Mouse (Mus musculus) adrenal gland, postnatal 4 days (tissue): ENCODE results near the gene Wdr93. TPM values are rescaled to one million over a fixed set of nuclear protein-coding genes. Genes with fewer than 3 reads are reported as not detected.

ENCODE experiments used
- DNase-seq, 2 experiments: peaks; one replicate each; pipeline ENCODE4 v3.0.0; 2021 to 2022; ENCODE audit warnings: low spot score in 2 of 2, mixed read lengths in 2 of 2
- total RNA-seq, 2 experiments: library from RNA; stranded (reverse); gene quantifications; 2 replicates each; pipeline ENCODE4 v1.2.3; 2021

Wdr93 gene
- total RNA-seq, 2 experiments from 2014 or later = 2.7 to 2.9 TPM

DNA sequence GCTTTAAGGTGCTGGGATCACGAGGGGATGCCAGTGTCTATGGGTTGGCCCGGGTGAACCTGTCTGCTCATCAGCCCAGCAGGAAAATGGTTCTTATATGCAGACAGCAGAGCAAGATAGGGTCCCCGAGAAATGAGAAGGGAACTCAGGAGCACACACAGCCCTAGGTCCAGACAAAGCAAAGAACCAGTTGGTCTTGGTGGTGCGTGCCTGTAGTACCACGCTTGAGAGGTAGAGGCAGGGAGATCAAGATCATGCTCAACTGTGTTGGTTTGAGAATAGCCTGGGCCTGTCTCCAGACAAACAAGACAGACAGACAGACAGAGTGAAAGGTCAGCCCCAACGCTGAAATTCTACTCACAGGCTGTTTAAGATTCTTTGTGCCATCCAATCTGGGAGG lies 56.5 kb downstream of the Wdr93 start:
- DNase-seq = no peak

DNA sequence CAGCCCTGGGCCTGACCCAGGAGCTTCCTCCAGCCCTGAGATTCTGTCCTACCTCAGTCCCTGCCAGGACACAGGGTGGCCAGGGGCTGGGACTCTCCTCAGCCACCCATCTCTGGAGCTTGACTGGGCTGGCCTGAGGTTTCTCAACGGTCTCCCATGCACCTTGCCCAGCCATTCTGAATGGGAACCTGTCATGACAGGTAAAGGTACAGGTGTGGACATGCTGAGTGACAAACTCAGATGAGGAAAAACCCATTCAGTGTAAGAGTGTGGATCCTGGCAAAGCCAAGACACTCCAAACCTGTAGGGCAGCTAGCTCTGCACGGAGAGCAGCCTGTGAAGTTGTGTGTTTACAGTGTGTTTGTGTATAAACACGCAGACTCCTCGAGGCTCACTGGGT lies 57.4 kb downstream of the Wdr93 start:
- no peak for DNase-seq

DNA sequence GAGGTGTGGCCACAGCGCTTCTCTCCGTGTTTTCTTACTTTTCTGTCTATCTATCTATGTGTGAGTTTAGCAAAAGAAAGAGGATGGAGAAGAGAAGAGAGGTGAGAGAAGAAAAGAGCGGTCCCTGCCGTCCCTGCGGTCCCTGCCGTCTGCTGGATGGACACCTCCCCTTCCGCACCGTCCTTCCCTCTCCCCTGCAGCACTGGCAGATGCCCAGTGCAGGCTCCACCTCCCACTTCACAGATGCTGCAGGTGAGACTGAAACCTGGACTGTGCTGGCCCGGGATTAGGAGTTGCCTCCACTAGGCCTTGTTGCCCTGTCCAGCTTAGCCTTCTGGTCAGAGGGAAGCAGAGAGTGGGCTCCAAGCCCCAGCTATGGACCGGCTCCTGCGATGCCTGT lies 58.4 kb downstream of the Wdr93 start:
- DNase-seq = no peak

DNA sequence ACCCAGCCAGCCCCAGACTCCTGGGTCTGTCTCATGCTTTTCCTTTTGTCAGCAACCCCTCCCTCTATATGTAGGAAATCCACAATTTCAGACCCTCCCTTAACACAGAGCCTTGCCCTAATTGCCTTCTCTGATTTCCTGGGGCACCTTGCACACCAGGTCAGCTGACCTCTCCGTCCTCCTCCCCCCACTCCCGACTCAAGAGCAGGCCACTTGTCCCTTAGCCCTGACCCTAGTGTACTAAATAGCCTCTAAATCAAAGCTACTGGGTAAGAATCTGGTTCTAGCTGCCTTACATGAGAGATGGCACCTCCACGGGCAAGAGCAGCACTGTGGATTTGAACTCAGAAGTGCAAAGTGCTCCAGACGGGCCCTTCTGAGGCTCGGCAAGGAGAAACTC lies 59.1 kb downstream of the Wdr93 start:
- no peak for DNase-seq

DNA sequence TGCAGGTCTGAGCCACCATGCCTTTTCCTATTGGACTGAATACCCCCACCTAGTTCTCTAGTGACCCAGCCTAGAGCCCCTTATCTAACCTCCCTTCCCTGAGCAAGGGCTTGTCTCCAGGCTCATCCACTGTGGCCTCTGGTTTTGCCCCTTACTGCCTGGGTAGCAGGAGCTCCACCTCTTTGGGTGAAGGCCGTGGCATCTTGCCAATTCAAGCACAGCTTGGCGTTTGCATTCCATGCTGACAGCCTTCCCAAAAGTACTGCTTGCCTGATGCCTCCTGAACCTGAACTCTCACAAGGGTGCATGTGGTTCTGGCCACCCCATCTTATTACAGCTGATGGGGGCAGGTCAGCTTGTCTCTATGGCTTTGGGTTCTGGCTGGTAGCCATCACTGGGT lies 60.9 kb downstream of the Wdr93 start:
- peak in 1 of 2 experiments; percentile 39 for DNase-seq

DNA sequence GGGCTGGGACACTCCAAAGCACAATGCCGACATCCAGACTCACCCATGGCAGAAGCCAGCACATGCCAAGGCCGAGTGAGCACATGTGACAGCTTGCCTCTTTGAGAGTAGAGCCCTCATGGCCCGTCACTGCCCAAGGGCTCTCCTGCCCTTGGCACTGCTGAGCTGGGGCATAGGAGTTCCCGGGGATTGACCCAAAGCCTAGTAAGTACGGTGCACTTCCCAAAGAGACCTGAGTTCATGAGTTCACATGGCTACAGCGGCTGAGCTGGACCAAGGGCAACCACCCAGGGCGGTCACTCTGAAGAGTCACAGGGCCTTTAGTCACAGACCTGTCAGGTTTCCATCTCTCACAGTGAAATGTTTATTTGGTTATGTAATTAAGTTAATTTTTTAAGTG lies 65.6 kb downstream of the Wdr93 start:
- no peak for DNase-seq

DNA sequence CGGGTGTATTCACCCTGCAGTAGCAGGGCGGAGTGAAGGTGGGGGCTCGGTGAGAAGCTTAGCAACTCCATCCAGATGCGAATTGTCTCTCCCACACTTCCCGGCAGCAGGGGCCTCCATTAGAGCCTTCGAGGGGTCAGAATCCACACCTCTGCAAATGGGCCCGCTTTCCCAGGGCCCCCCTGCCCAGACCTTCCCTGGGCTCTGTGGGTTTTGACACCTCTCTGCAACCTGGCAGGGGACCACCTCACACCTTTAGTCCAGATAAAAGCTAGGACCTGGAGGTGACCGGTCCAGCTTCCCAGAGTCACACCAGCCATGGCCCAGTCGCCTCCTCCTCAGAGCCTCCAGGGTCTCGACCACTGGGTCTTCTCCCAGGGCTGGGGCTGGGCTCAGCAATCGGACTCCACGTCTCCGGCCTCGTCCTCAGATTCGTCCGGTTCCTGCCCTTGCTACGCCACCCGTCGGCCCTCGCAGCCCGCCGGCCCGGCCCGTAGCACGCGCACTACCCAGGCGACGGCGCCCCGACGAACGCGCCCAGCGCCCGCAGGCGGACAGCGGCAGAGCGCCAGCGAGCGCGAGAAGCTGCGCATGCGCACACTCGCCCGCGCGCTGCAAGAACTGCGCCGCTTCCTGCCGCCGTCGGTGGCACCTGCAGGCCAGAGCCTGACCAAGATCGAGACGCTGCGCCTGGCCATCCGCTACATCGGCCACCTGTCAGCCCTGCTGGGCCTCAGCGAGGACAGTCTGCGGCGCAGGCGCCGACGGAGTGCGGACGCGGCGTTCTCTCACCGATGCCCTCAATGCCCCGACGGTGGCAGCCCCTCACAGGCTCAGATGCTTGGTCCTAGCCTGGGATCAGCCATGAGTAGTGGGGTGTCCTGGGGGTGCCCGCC lies 67.9 kb downstream of the Wdr93 start, which contains the start of gene Mesp2:
Mesp2 (plus strand) TSS at position 117 of the 896 bp plus-strand sequence.
- peak; percentile 48 for DNase-seq

DNA sequence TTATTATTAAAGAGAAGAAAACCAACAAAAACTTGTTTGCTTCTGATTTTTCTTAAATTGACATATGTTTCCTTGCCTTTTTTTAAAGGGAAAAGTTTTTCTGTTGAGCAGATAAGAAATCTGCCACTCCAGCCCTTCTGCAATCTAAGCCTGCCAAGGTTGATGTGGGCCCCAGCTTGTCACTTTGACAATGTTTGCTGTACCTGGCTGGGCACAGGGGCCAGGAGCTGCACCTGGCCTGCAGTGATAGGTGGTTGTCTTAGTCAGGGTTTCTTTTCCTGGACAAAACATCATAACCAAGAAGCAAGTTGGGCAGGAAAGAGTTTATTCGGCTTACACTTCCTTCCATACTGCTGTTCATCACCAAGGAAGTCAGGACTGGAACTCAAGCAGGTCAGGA lies 70.4 kb downstream of the Wdr93 start:
- no peak for DNase-seq

DNA sequence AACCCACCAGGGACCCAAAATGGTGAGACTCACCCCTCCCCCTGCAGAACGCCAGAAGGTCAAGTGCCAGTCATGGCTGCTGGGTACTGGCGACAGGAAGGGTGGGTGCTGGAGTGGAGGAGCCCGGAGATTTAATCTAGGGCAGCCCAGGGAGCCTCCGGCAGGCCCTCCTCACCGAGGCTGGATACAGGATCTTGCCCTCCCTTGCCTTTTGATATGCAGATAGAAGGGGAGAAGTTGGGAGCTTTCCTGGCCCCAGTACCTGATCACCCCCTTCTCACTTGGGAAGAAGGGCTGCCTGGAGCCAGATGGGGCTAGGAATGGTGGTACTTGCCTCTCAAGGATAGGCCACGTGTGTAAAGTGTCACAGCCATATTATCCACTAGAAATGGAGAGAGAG lies 75.4 kb downstream of the Wdr93 start:
- DNase-seq = no peak

DNA sequence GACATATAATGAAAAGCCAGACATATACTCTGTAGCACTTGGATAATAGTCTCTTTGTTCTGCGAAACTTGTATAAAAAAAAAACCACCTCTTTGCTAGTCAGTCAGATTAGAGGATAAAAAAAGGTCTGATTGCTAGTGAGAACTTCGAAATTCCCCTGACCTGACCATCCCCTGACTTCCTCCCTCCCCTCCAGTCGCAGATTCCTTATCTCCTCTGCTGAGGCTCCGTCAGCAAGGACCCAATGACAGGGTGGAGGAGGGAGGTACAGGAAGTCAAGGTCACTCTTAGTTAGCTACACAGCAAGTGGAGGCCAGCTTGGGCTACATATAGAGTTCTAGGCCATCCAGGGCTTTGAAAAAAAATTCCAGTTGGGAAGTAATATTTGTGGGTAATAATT lies 76.6 kb downstream of the Wdr93 start:
- no peak for DNase-seq

DNA sequence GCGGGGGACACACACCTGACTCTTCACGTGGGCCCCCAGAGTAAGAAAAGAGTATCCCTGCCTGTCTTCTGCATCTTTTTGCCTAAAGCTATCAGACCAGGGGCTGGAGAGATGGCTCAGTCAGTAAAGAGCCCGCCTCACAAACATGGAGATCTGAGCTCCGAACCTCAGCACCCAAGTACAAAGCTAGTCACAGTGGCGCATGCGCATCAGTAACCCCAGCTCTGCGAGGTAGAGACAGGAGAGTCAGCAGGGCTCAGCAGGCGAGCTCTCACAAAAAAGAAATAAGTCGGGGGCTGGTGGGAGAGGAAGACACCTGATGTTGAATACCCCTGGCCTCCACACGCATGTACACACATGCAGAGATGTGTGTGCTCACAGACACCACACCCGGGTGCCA lies 77.0 kb downstream of the Wdr93 start:
- DNase-seq = no peak

DNA sequence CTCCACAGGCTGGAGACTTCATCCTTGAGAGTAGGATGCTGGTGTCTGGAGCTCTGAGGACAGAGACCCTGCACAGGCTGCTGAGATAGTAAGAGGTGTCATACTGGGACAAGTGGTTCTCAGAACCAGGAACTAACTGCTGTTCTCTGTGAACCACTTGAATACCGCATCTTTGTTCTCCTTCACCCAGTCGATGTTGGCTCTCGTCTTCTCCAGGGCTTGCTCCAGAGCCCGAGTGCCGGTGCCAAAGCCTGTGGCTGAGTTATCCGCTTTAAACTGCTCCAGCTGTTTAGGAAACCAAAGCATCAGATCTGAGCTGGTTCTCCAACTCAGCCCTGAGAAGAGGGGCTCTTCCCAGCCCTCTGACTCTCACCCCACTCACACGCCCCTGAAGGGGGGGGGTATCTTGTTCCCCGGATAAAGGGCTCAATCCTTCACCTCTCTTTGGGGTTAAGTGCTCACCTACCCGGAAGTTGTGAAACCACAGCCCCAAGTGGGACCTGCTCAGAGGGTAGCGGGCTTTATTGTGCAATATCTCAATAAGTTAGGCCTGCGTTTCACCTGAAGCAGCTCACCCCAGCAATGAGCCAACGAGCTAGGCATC lies 79.2 kb downstream of the Wdr93 start:
- DNase-seq = no peak

DNA sequence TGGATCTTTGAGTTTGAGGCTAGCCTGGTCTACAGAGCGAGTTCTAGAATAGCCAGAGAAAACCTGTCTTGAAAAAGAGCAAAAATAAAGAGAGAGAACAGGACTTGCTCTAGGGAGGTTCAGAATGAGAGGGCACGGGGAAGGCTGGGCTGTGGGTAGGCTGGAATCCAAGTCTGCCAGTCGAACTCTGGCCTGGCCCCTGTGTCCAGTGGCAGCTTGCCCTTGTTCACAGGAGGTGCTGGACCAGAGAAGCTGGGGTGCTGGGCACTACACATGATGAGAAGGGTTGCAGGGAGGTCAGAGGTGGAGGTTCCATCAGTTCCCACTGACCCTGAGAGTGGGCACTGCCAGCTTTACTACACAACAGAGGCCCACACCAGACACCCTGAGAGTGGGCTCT lies 85.4 kb downstream of the Wdr93 start:
- no peak for DNase-seq

DNA sequence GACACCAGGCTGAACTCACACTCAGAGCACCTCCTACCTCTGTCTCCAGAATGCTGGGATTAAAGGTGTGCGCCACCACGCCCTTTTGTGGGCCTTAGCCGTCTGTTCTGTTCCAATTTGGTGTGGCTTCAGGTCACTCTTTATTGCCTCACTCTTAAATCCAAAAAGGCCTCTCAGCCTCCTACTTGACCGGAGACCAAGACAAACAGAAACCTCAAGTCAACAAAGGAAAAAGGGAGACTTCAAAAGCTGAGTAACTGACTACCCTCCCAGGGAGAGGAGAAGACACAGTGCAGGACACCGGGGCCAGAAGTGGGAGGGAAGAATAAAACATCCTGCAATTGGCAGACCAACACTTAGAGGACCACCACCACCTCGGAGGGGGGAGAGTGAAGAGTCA lies 88.2 kb downstream of the Wdr93 start:
- DNase-seq = no peak

DNA sequence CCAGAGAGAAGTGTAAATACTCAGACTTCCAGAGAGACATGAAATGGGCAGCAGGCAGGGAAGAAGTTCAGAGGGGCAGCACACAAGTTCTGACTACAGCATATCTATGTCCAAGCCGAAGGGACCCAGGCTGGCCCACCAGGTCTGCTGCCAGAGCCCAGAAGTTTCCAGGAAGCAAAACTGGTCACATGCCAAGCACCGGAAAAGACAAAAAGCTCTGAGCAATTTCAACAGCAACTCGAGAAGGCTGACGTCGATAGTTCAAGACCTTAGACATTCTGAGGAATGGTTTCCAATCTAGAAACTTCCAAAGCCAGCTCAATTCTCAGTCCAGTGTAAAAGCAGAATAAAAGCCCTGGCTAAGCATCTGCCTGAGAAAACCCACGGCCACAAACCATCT lies 88.6 kb downstream of the Wdr93 start:
- DNase-seq = no peak

DNA sequence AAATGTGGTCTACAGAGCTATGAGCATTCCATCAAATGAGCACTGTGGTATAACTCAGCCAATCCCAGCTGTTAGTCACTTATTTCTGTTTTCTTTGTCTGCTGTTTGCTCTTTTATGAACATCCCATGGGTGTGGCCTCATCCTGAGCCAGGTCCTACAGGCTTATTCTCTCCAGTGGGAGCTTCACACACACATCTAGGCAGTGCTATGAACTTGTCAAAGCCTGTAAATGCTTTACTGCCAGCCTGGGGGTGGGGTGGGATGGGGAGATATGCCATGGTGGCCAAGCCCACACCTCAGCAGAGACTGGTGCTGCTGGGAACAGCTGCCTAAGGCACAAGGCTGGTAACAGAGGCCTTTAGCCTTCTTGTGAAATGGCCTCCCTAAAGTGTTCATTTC lies 90.0 kb downstream of the Wdr93 start:
- DNase-seq = no peak

DNA sequence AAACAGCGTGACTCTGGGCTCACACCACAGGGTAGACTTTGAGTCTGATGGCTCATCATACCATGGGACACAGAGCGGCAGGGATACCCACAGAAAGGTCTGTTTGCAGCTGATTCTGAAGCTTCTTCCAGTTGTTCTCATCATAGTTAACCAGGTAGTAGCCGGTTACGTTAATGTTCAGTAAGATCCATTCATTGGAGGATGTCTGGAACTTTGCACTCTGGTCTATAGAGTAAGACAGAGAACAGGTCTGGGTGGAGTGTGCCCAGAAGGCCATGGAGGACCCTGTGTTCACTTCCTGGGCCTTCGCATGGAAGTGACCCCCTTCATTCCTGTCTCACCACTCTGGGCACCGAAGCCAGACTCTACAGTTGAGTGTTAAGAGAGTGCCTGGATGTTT lies 92.2 kb downstream of the Wdr93 start:
- no peak for DNase-seq

Other genes starting within 250 kb of the Wdr93 start
- gene Rhcg, start 125.5 kb upstream of the Wdr93 start, total RNA-seq = 10 to 100 TPM in 1 of 2 experiments, 1 to 10 TPM in 1; 1.7 to 12.8 TPM
- gene Ticrr, start 83.0 kb upstream of the Wdr93 start, total RNA-seq = 1 to 10 TPM; 6.3 to 6.4 TPM
- gene Kif7, start 27.4 kb upstream of the Wdr93 start, total RNA-seq = 10 to 100 TPM; 10.6 to 11.0 TPM
- gene Plin1, start 10.3 kb upstream of the Wdr93 start, total RNA-seq = 100 to 1,000 TPM; 360 to 412 TPM
- 10 to 100 TPM; 35.7 to 37.7 TPM for gene Pex11a, start within 50 bp of the Wdr93 start, total RNA-seq
- gene Mesp1, start 50.6 kb downstream of the Wdr93 start, total RNA-seq = under 1 TPM in 1 of 2 experiments, not detected in 1; 0.31 TPM
- 1 to 10 TPM; 1.5 to 1.9 TPM for gene Mesp2, start 67.6 kb downstream of the Wdr93 start, total RNA-seq
- 10 to 100 TPM; 36.1 to 59.6 TPM for gene Anpep, start 117.9 kb downstream of the Wdr93 start, total RNA-seq
- 10 to 100 TPM; 34.4 to 34.5 TPM for gene Ap3s2, start 177.5 kb downstream of the Wdr93 start, total RNA-seq
- gene Arpin, start 192.2 kb downstream of the Wdr93 start, total RNA-seq = 10 to 100 TPM; 26.0 to 29.6 TPM